9 mouse cellular contexts compared by ENCODE assay signal in the genomic region with DNA sequence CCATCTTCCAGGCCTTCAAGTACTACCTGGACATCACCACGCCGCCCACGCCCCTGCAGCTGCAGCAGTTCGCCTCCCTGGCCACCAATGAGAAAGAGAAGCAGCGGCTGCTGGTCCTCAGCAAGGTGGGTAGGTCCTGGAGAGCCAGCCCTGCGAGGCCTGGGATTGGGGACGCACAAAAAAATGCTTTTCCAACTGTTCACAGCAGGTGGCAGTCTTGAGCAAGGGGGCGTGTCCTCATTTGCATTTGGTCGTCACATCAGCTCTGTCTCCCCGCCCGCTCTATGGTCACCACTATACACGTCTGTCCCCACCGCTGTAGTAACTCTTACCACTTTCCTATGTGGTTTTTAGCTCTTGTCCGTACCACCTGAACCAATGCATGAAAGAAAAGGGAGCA. TPM values are rescaled to one million over a fixed set of nuclear protein-coding genes. Genes with fewer than 3 reads are reported as not detected.
A peak's percentile ranks its signal among the peaks of the same experiment; 100 is the strongest.
DNase-seq lines count a peak whose midpoint lies in the region; ATAC-seq and TF ChIP-seq lines count a peak whose summit lies in the region.
"Had no signal": no experiment of that assay in that cellular context is flagged by ENCODE, and none has a peak within 500 bp of the region (broad histone marks: within the 10 kb centered on the region; RNA-seq: fewer than 3 reads in every experiment).

No protein-coding gene starts in this region.

- no peak for TF ChIP-seq POLR2A in brain, embryonic 14.5 days (IDR thresholded peaks at IDR 0.05; ENCODE audit: borderline replicate concordance, extremely low read depth, insufficient read depth, insufficient read length, poor library complexity, severe bottlenecking)
- TF ChIP-seq POLR2A in testis, adult 2 months (IDR thresholded peaks at IDR 0.05; ENCODE audit: control insufficient read depth, low read depth, low read length) = no peak

- TF ChIP-seq CTCF in brain, embryonic 14.5 days (IDR thresholded peaks at IDR 0.05; ENCODE audit: borderline replicate concordance, extremely low read depth, insufficient read depth, insufficient read length) = peak; percentile 76
- peak; percentile 93; the same call in 1 of the 2 replicates for TF ChIP-seq CTCF in testis, adult 2 months (IDR thresholded peaks at IDR 0.05; ENCODE audit: control insufficient read depth, insufficient read depth, insufficient replicate concordance, low read depth, low read length)

- H3K27ac ChIP-seq in hindbrain, embryonic 16.5 days (ENCODE audit: low read depth, low read length) = no peak overlapping the region
- H3K27ac ChIP-seq in midbrain, embryonic 16.5 days (ENCODE audit: low read length) = no peak overlapping the region
- H3K27ac ChIP-seq in testis, adult 2 months (ENCODE audit: control insufficient read depth, insufficient read depth, low read depth, low read length) = no peak overlapping the region

- no peak overlapping the region for H3K4me3 ChIP-seq in hindbrain, embryonic 16.5 days (ENCODE audit: low read length)
- no peak overlapping the region for H3K4me3 ChIP-seq in midbrain, embryonic 16.5 days (ENCODE audit: low read depth, low read length)
- H3K4me3 ChIP-seq in testis, adult 2 months (ENCODE audit: control insufficient read depth, low read depth, low read length) = peak overlapping the region; percentile 45
- H3K4me3 ChIP-seq: erythroblast, embryonic 14.5 days had no signal

- H3K36me3 ChIP-seq in hindbrain, embryonic 16.5 days (ENCODE audit: control insufficient read depth, insufficient read depth, low read length) = no peaks in the 10 kb centered on the region
- no peaks in the 10 kb centered on the region for H3K36me3 ChIP-seq in midbrain, embryonic 16.5 days (ENCODE audit: control insufficient read depth, insufficient read depth, low read length)
- H3K36me3 ChIP-seq in testis, adult 2 months (ENCODE audit: control insufficient read depth, insufficient read depth, low read length) = no peaks in the 10 kb centered on the region

- 16% methylated on average over 14 of the region's 14 CpGs for whole genome bisulfite sequencing in hindbrain, embryonic 16.5 days
- WGBS in midbrain, embryonic 16.5 days = 9% methylated on average over 14 of the region's 14 CpGs

- H3K27me3 ChIP-seq in hindbrain, embryonic 16.5 days (replicated peaks; ENCODE audit: control insufficient read depth, insufficient read depth, low read length) = no peaks in the 10 kb centered on the region
- no peaks in the 10 kb centered on the region for H3K27me3 ChIP-seq in midbrain, embryonic 16.5 days (ENCODE audit: control insufficient read depth, insufficient read depth, low read depth, low read length)
- H3K27me3 ChIP-seq in testis, adult 2 months (ENCODE audit: control insufficient read depth, insufficient read depth, low read length) = no peaks in the 10 kb centered on the region

- ATAC-seq in hindbrain, embryonic 16.5 days = no peak
- ATAC-seq in midbrain, embryonic 16.5 days = no peak

- peak; percentile 37 to 46 for DNase-seq in left cerebral cortex, postnatal 14 days (ENCODE audit: low spot score in 2 of 2)
- DNase-seq in left cerebral cortex, adult 11 months (ENCODE audit: low spot score) = no peak
- peak; percentile 54 for DNase-seq in brain, embryonic 14.5 days (ENCODE audit: low read depth)
- DNase-seq in forelimb bud, embryonic 11.5 days (ENCODE audit: low read depth, low spot score) = peak; percentile 76
- DNase-seq in liver = peak; percentile 75

- H3K4me1 ChIP-seq in hindbrain, embryonic 16.5 days (ENCODE audit: control insufficient read depth, insufficient read depth, low read depth, low read length) = no peaks in the 10 kb centered on the region
- H3K4me1 ChIP-seq in midbrain, embryonic 16.5 days (ENCODE audit: control insufficient read depth, insufficient read depth, low read length) = no peaks in the 10 kb centered on the region
- H3K4me1 ChIP-seq in testis, adult 2 months (ENCODE audit: control insufficient read depth, insufficient read depth, low read length) = peaks cover 2% of the 10 kb centered on the region; the same call in 1 of the 2 replicates

- no peaks in the 10 kb centered on the region for H3K9me3 ChIP-seq in hindbrain, embryonic 16.5 days (ENCODE audit: control insufficient read depth, low read length)
- H3K9me3 ChIP-seq in midbrain, embryonic 16.5 days (replicated peaks; ENCODE audit: control insufficient read depth, low read length, poor library complexity, severe bottlenecking) = no peaks in the 10 kb centered on the region

- intact Hi-C loops in left cerebral cortex, postnatal 14 days (cut with DNase I) = no loop called here

- no peak overlapping the region for H3K9ac ChIP-seq in hindbrain, embryonic 16.5 days (ENCODE audit: low read depth, low read length)
- H3K9ac ChIP-seq in midbrain, embryonic 16.5 days (ENCODE audit: low read depth, low read length) = no peak overlapping the region

- peak overlapping the region; percentile 39 for H3K4me2 ChIP-seq in hindbrain, embryonic 16.5 days (ENCODE audit: low read length)
- H3K4me2 ChIP-seq in midbrain, embryonic 16.5 days (ENCODE audit: low read length) = peak overlapping the region; percentile 38

RNA-seq across cellular contexts. Expression of a gene that starts 38.3 kb away (rescaled TPM):
- 100 to 1,000 TPM; 113 to 118 TPM for total RNA-seq in left cerebral cortex, postnatal 14 days (2021)
- 171 and 178 TPM in 2 replicates for polyA plus RNA-seq in brain, embryonic 14.5 days (2012; rRNA removed)
- polyA plus RNA-seq in hindbrain, embryonic 16.5 days (2015; fragmentation: Nextera tagmentation; extraction: Ambion mirVana) = 151 and 167 TPM in 2 replicates
- polyA plus RNA-seq in midbrain, embryonic 16.5 days (2015; fragmentation: Nextera tagmentation; extraction: Ambion mirVana) = 173 and 181 TPM in 2 replicates
- 40.4 and 51.1 TPM in 2 replicates for polyA plus RNA-seq in testis, adult 2 months (2012; rRNA removed)
